Mouse (Mus musculus) mouse trophoblast stem cell (cell line): ENCODE results near the gene Nop14.

ENCODE experiments used
- in situ Hi-C, 2 experiments: fragments of 300-500 bp; cut with MseI, MboI; formaldehyde crosslinking; loops; 2 replicates in 1 of 2; 3 replicates in 1 of 2; pipeline ENCODE4 v1.15.1; 2025

The Nop14 gene

DNA sequence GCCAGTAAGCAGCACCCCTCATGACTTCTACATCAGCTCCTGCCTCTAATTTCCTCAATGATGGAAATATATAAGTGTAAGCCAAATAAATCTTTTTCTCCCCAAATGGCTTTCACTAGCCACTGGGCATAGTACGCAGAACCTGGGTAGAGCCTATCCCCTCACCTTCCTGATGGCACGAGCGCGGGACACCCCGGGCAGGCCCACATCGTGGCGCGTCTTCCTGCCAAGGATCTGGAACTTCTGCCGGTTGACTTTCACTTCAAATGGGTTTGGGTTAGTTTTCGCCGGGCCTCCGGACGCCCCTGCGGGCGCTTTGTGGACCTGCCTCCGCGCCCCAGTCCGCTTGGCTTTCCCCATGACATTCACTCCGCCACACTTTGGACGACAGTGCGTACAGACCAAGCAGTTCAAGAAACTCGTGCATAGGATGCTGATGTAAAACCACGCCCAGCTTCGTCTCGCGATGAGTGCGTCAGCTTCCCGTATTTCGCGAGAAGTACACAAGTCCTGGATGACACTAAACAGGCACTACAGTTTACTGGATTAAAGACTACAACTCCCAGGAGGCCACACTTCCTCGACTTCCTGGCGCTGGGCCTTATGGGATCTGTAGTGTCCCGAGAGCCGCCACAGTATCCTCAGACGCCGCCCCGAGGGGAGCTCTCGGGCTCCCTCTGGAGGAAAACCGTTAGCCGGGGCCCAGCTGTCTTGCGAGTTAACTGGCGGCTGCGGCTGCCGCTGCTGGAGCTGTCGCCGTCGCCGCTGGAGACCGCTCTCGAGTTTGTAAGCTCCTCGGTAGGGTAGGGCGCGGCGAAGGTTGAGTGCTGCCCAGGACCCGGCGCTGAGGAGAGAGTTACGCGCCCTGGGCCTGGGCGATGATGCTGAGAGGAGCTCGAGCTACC is at the start of gene Nop14, which contains the start of gene Grk4:
Gene Nop14 (minus strand): TSS at position 463 of the 905 bp plus-strand sequence.
Gene Grk4 (plus strand): TSS at position 694 of the 905 bp plus-strand sequence.
- in situ Hi-C loops, result no loop called here

DNA sequence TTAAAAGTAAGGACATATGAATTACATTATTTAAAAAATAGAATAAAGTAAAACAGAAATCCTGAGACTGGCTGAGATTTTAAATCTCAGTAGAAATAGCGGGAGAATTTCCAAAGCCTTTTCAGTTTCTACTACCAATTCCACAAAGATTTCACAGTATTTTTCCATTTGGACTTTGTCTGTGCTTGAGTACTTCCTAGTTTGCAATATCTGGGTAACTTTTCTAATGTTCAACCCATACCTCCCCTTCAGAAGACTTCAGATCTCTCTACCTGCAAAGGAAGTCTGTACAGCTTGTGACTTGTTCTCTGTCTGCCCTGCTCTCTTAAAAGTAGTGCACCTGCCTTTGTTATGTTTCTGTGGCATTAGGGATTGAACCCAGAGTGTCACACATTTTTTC is 48.5 kb upstream of the Nop14 start:
- in situ Hi-C loops, result no loop called here

DNA sequence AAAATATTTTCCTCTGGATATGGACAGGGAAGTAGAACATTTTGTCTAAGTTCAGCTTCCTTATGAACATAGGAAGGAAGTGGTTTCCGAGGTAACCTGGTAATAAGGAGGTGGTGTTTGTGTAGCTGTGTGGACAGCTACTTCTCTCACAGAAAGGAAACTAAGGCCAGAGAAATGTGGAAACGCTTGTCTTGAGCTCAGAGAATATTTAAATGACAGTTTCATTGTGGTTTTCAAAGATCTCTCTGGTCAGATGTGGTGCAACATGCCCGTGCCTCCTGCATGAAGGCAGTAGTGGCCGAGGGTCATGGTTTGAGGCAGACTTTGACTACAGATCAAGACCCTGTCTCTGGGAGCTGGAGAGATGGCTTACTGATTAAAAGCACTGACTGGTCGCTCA is 35.6 kb upstream of the Nop14 start:
- in situ Hi-C loops, result no loop called here

DNA sequence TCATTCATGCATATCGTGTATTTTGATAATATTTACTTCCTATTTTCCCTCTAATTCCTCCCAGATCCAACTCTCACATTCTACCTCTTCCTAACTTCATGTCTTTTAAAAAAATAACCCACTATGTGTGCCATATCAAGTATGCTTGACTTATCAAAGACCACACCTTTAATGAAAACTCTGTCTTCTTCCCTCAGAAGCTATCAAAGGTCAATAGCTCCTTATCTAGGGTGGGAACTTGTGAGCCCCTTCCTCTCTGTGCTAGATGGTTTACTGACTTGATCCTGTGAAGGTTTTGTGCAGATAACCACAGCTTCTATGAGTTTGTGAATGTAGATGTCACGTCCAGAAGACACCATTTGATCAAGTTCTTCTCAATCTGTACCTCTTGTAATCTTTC is 32.8 kb upstream of the Nop14 start:
- in situ Hi-C loops, result no loop called here

DNA sequence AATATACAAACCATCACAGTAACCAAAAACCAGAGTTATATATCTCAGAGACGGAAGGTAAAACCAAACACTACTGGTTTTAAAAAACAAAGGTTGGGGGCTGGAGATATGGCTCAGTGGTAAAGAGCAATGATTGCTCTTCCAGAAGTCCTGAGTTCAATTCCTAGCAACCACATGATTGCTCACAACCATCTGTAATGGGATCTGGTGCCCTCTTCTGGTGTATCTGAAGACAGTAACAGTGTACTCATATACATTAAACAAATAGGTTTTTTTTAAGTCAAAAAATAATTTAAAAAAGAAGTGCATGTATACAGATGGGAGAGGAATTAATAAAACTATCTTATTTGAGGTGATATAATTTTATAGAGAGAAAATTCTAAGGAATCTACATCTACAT is 29.9 kb upstream of the Nop14 start:
- in situ Hi-C loops, result no loop called here

DNA sequence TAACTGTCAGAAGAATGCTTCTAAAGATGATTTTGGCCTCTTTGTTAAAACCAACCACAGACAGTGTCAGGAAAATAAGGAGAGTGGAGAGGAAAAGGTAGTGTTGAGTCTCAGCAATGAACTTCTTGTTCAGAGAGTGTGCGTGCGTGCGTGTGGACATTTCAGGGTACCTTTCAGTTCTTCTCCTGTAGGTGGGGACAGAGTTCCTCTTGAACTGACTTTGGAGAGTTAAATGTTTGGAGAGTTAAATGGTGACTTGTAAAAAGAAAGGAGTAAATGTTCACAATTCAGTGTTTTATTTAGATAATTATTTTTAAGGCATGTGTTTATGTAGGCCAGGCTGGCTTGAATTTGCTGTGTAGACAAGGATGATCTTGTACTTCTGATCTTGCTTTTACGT is 10.3 kb upstream of the Nop14 start:
- in situ Hi-C loops, result no loop called here

DNA sequence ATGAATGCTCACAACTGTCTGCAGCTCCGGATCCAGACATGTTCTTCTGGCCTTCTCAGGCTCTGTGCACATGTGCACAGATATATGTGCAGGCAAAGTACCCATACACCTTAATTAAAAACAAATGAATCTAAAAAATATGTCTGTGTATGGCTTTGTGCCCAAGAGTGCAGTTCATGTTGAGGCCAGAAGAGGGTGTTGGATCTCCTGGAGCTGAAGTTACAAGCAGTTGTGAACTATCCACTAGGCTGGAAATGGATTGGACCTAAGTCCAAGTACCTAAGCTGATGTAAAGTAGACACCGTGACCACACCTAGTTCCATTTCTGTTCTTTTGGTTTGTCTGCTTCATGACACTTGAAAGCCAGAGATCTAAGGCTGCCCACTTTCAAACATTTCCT is 9.5 kb upstream of the Nop14 start:
- in situ Hi-C loops, result no loop called here

DNA sequence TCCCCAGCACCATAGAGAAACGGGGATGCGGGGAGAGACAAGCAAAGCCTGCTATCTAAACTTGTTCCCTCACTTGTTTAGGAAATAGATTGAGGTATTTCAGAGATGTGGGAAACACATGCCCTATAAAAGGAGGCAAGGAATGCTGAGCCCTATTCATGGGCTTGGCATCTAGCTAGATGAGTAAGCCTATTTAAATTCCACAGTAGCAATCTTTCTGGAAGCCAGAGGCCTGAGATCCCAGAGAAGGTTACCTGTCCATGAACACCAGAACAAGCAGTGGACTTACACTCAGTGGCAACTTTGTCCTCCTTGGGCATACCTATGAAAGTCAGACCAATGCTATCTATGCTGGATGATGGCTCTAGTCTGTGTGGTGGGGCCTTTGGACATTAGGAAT is 3.3 kb upstream of the Nop14 start:
- in situ Hi-C loops, result no loop called here

DNA sequence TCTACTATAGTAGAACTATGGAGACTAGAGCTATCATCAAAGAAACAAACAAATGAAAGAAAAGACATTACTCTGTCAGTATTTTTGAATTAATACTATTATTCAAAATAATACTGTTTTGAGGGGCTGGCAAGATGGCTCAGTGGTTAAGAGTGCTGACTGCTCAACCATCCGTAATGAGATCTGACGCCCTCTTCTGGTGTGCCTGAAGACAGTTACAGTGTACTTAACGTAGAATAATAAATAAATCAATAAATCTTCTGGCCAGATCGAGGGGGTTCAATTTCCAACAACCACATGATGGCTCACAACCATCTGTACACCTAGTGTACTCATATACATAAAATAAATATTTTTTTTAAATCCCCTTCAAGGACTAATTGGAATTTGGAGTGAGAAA is 2.0 kb upstream of the Nop14 start:
- in situ Hi-C loops, result no loop called here

DNA sequence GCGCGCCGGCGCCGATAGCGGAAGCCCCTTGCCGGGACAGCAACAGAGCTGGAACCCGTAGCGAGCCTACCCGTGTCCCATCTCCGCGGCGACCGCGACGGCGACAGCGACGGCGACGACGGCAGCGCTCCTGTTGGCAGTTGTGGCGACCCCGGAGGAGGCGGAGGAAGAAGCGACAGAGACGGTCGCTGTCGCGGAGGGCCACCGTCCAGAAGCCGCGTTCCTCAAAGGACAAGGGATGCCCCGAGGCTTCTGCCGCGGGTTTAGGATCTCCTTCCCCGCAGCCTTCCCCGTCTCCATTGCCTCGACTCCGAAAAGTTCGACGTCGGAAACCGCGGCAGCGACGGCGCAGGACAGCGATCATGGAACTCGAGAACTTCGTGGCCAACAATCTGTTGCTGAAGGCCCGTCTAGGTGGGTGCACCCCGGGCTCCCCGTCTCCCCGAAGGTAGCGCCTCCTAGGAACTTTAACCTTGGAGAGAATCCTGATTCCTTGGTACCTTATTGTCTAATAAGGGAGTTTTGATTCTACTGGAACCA is 713 bp upstream of the Nop14 start:
- in situ Hi-C loops, result no loop called here

DNA sequence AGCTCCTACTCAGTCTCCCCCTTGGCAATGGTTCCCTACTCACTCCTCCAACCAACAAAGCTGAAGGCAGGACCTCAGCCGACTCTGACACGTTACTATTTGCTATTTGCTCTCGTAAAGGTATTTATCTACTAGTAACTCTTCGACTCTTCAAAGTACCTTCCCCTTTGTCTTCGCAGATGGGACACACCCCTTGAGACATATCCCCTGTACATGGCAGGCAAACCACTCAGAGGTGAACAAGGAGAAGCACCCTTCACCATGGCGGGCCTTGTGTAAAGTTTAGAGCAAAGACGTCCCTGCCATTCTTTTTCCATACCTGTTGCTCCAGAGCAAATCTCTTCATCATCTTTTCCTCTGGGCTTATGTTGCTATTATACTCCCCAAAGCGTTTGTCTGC is 2.4 kb downstream of the Nop14 start:
- in situ Hi-C loops, result no loop called here

DNA sequence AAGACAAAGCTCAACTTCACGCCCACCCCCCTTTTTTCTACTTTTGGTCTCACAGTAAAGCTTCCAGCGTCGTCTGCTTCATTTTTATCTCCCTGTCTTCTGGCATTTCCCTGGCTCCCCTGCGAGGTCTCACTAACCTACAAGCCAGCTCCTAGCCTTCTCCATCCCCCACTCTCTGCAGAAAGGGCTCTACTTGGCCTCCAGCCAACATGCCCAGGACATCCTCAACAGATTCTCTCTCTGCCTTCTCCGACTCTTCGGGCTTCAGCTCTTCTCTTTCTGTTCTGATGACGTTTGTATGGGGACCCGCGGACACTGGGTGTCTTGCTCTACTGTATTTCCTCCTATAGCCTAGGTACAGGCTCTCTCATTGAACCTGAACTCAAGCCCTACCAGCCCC is 5.1 kb downstream of the Nop14 start:
- in situ Hi-C loops, result no loop called here

DNA sequence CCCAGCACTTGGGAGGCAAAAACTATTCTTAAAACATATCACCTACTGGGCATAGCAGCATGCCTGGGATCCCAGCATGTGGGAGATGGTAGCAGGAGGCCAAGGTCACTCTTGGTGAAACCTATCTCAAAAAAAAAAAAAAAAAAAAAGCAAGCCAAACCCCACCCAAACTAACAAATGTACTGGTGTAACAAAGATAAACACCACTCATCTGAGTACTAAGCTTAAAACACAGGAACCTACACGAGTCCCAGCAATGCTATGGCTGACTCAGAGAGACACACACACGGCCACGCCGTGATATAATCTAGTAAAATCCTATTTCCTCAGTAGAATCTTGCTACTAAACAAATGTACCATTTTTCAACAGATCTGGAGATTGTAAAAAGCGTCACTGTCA is 7.0 kb downstream of the Nop14 start:
- in situ Hi-C loops, result no loop called here

DNA sequence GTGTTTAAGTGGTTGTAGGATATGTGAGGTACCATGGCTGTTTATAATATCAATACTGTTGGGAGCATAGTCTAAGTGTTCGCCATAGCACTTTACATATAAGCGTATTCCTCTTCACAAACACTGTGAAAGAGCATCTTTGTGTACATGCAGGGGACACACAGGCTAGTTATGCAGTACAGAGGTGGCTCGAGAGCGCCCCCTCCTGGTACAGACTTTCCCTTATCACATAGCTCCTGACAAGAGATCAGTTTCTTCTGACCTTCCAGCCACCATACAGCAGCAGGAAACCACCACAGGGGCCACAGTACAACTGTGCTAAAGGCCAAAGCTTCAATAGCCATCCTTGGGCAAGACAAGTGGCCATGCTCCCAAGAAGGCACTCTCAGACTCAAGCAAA is 12.4 kb downstream of the Nop14 start:
- in situ Hi-C loops, result loop anchor here (10.0 kb wide), 1 partner anchor 103 kb away; no protein-coding TSS in a partner anchor

DNA sequence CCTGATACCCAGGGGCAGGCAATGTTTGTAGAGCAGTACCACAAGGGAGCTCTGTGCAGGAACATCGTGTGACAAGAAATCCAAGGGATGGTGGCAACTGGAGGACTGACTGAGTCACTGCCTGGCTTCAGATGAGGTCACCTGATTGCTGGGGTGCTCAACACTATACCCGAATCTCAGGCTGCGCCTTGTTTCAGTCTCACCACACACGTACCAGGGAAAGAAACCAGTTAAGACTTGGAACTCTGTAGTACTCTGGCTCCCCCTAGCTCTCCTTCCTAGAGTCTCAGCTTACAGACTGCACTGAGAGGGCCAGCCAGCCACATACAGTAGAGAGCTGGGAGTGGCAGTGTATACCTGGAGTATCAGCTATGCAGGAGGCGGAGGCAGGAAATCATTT is 17.0 kb downstream of the Nop14 start:
- in situ Hi-C loops, result loop anchor here (10.0 kb wide), 1 partner anchor 98 kb away; no protein-coding TSS in a partner anchor

DNA sequence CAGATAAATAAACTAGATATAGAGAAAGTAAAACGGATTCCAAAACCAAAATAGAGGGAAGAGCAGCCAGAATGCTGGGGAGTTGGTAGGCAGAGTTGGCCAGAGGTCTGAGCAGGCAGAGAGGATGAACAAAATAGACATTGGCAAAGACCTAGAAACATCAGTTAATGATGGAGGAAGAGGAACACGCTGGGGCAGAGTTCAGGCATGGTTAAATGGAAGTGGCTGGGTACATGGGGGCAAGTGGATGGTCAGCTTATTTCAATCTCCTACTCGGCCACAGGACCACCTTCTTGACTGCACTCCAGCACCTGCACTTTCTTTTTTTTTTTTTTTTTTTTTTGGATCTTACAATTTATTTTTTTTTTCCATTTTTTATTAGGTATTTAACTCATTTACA is 18.0 kb downstream of the Nop14 start:
- in situ Hi-C loops, result loop anchor here (10.0 kb wide), 1 partner anchor 97 kb away; no protein-coding TSS in a partner anchor

DNA sequence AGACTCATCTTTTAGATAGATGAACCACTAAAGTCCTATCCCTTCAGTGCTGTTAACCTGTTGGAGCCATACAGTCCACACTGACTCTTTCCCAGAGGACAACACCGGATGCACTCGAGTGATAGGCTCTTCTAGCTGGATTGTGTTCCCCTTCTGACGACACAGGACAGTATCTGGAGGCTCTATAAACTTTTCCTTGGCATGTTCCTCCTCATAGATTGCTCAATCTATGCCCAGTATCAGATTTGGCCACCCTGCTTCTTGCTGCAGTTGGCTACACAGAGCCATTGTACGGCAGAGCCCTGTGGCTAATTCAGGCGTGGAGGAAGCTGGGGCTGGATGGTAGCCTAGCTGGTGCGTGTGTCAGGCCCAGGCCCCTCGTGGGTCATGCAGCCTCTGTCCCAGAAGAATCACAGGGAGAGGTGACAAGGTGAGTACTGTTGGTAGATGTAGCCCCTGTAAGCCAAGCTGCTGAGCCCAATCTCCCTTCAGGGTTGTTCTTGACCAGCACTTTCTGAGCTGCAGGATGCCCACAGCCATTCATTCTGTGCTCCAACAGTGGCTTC is 22.3 kb downstream of the Nop14 start:
- in situ Hi-C loops, result no loop called here

DNA sequence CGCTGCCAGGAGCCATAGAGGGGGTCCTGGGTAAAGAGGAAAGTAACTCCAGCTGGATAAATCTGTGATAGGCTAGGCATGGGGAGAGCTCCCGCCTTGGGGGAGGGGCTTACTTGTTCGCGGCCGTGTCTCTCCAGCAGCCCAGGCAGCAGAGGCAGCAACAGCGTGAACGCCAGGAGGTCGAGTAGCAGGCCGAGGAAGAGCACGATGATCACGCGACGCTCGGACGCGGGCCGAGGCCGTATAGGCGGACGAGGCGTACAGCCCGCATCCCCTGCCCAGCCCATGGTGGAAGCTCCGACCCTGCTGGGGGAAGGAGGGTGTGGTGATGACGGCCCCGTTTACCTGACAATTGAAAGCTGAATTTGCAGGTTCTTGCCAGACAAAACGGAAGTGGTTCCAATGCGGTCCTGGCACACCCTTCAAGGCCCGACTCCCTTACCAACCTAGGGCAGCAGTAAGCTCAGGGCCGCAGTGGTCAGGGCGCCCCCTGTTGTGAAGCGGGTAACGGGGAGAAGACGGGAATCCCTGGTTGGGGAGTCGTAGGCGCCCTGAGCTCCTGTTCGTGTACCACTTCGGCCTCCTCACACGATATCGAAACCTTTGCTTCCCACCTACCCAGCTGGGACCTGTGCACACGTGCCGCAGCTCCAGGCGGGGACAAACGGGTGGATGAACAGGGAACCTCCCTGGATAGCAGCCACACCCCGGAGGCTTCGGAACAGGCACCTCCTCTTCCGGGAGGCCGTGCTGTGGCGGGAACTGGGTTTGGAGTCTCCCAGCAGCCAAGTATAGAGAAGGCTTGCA is 23.3 kb downstream of the Nop14 start, which contains the start of gene Mfsd10:
Gene Mfsd10 (minus strand): TSS at position 732 of the 807 bp plus-strand sequence.
- in situ Hi-C loops, result no loop called here

DNA sequence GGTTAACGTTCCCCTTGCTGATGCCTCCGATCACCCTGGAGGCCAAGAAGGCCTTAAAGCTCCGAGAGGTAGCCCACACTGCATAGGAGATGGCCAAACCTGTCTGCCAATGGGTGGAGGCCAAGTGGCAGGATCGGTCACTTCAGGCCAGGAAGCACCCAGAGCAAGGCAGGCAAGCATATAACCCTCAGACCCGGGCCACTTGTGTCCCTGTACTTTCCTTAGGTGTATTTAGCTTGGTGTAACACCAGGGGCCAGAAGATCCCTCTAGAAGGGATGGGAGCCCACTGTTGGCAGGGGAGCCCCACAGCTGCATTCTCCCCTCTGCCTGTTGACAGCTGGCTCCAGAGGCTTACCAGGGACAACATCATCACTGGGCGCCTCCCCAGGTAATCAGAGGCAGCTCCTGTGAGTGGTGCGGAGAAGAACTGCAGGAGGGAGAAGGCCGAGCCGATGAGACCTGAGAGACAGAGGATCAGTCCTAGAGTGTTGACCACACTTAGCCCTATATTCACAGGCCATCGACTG is 24.2 kb downstream of the Nop14 start:
- in situ Hi-C loops, result no loop called here

DNA sequence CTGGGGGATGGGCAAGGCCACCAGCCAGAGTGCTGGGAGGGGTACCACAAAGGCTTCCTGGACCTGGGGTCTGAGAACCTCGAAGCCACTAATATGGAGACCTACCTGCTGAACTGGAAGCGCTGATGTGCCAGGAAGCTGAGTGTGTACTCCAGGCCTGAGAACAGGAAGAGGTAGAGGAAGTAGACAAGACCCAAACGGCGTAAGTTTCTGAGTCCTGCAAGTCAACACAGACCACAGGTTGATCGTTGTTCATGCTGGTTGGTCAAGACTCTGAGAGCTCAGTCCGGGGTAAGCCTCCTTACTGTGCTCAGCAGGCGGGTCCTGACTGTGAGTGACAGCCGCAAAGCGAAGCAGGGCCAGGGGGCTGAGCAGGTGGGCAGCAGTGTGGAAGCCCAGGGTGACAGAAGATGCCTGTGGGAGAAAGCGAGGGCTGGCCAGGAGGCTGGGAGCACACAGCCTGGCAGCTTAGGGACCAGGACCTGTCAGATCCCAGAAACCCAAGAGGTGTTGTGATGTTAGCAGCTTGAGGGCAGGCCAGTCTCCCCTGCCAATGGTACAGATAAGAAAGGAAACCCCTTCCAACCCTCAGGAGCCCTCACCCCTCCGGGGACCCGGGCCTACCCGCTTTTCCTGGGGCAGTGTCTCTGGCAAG is 25.1 kb downstream of the Nop14 start:
- in situ Hi-C loops, result no loop called here

DNA sequence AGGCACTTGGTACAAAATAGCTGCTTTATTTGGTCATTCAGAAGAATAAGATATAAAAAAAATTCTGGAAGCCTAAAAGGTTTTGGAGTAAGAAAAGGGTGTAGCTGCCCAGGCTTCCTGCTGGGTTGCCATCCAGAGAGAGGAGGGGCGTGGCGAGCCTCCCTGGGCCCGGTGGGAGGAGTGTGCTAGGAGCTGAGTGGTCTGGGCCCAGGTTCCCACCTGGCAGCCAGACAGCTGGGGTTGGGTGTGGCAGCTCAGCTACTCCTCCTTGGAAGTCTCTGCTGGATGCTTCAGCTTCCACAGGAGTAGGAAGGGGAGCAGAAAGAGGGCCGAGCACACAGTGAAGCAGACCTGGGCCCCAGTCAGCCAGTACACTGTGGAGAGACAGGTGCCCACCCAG is 26.3 kb downstream of the Nop14 start:
- in situ Hi-C loops, result no loop called here
